Mouse (Mus musculus) limb, embryonic 14.5 days (tissue): Measurements from ENCODE around the gene Zcchc8. TPM values are rescaled to one million over a fixed set of nuclear protein-coding genes. Genes with fewer than 3 reads are reported as not detected.
A peak's percentile ranks its signal among the peaks of the same experiment; 100 is the strongest.

ENCODE experiments used
- ATAC-seq: fragments of 200-750 bp; cut with Nextera tagmentation; 2 replicates; pipeline ENCODE4 v1.8.0; 2017; ENCODE audit warnings: low read depth, moderate number of reproducible peaks, moderate TSS enrichment; ENCODE audit not compliant: low FRiP score
- DNase-seq: peaks from one replicate; pipeline ENCODE4 v3.0.0-alpha.2; 2015; ENCODE audit warnings: low spot score
- H3K27ac ChIP-seq: fragments of 300-500 bp; sonication (generic); replicated peaks from 2 replicates; pipeline ENCODE4 v1.5.1; 2014; ENCODE audit warnings: low read depth, mild to moderate bottlenecking, low read length, moderate library complexity, mixed read lengths
- H3K27me3 ChIP-seq: fragments of 300-500 bp; sonication (generic); 2 replicates; pipeline ENCODE4 v1.6.1; 2014; ENCODE audit warnings: low read length, mixed read lengths; ENCODE audit not compliant: control insufficient read depth, insufficient read depth
- H3K36me3 ChIP-seq: fragments of 300-500 bp; sonication (generic); 2 replicates; pipeline ENCODE4 v1.6.1; 2014; ENCODE audit warnings: mild to moderate bottlenecking, low read length, moderate library complexity, mixed read lengths; ENCODE audit not compliant: control insufficient read depth, insufficient read depth
- H3K4me1 ChIP-seq: fragments of 300-500 bp; sonication (generic); 2 replicates; pipeline ENCODE4 v1.6.1; 2014; ENCODE audit warnings: antibody characterized with exemption, low read length, mixed read lengths; ENCODE audit not compliant: control insufficient read depth, insufficient read depth
- H3K4me2 ChIP-seq: fragments of 300-500 bp; sonication (generic); replicated peaks from 2 replicates; pipeline ENCODE4 v1.6.1; 2014; ENCODE audit warnings: low read depth, mild to moderate bottlenecking, low read length, moderate library complexity; ENCODE audit not compliant: severe bottlenecking
- H3K4me3 ChIP-seq: fragments of 300-500 bp; sonication (generic); replicated peaks from 2 replicates; pipeline ENCODE4 v1.5.1; 2014; ENCODE audit warnings: low read length
- H3K9ac ChIP-seq: fragments of 300-500 bp; sonication (generic); 2 replicates; pipeline ENCODE4 v1.6.1; 2014; ENCODE audit warnings: mild to moderate bottlenecking, low read depth, low read length, moderate library complexity; ENCODE audit not compliant: severe bottlenecking
- H3K9me3 ChIP-seq: fragments of 300-500 bp; sonication (generic); 2 replicates; pipeline ENCODE4 v1.6.1; 2016; ENCODE audit warnings: low read length; ENCODE audit not compliant: control insufficient read depth
- POLR2A ChIP-seq: fragments of 200-500 bp; IDR thresholded peaks from 2 replicates; pipeline ENCODE4 v1.8.0; 2012; ENCODE audit warnings: inconsistent platforms, mild to moderate bottlenecking, moderate library complexity, borderline replicate concordance; ENCODE audit not compliant: insufficient read depth, insufficient read length; ENCODE audit errors: extremely low read depth
- WGBS: fragments of 180-500 bp; shearing (Covaris S2); extraction: QIAGEN DNeasy Blood & Tissue Kit; methylation state at CpG from one replicate; pipeline ENCODE4 v1.1.7; 2014; 5-methylcytosine and 5-hydroxymethylcytosine counted together
- polyA plus RNA-seq, 2 experiments: library from polyadenylated mRNA; depleted of rRNA in 1 of 2; stranded (reverse) in 1 of 2; unstranded in 1 of 2; fragments of >200 nt; fragmentation: Nextera tagmentation in 1 of 2; extraction: Ambion mirVana in 1 of 2; gene quantifications; 2 replicates each; pipeline versions ENCODE4 v1.2.1 to v1.2.3; 2012 to 2014

The Zcchc8 gene
- polyA plus RNA-seq, 2 experiments: 70.9 to 84.5 TPM

- Histone ChIP-seq H3K9ac (no peak overlapping the region), H3K4me3 (no peak overlapping the region), H3K27me3 (no peaks in the 10 kb centered on the region), H3K27ac (no peak overlapping the region), H3K4me2 (no peak overlapping the region), H3K36me3 (no peaks in the 10 kb centered on the region), H3K9me3 (no peaks in the 10 kb centered on the region), H3K4me1 (peaks cover 12% of the 10 kb centered on the region; the same call in 1 of the 2 replicates)
- 29% methylated on average over 3 of the region's 3 CpGs for WGBS
- TF ChIP-seq POLR2A: no peak
- no peak for ATAC-seq
- DNase-seq: no peak
Observed at GRCm38 (mm10) chr5:123675221-123675620, 45.7 kb downstream of the Zcchc8 start.

DNA sequence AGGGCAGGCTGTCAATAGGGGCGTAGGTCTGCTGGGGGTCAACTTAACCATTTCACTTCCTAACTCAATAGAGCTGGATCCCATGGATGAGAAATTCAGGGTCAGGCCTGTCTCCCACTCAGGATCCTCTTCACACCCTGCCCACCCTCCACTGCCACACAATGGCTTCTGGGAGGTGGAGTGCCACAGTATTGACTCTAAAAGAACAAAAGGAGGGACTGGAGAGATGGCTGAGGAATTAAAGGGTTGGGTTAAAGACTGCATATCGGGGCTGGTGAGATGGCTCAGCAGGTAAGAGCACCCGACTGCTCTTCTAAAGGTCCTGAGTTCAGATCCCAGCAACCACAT is 49.5 kb downstream of the Zcchc8 start:
- peaks cover 9% of the 10 kb centered on the region; the same call in 1 of the 2 replicates for H3K4me1 ChIP-seq
- DNase-seq (no peak), ATAC-seq (no peak)
- no peak overlapping the region for H3K27ac ChIP-seq
- no peak overlapping the region for H3K4me2 ChIP-seq
- no peak overlapping the region for H3K4me3 ChIP-seq
- no peaks in the 10 kb centered on the region for H3K9me3 ChIP-seq
- H3K9ac ChIP-seq: no peak overlapping the region
- WGBS: 79% methylated on average over 3 of the region's 3 CpGs
- H3K36me3 ChIP-seq: no peaks in the 10 kb centered on the region
- no peak for TF ChIP-seq POLR2A
- no peaks in the 10 kb centered on the region for H3K27me3 ChIP-seq

- Histone ChIP-seq H3K9ac (no peak overlapping the region), H3K9me3 (no peaks in the 10 kb centered on the region), H3K4me1 (peaks cover 9% of the 10 kb centered on the region; the same call in 1 of the 2 replicates), H3K4me3 (no peak overlapping the region), H3K4me2 (no peak overlapping the region), H3K27me3 (no peaks in the 10 kb centered on the region), H3K27ac (peak overlapping the region; percentile 44), H3K36me3 (no peaks in the 10 kb centered on the region)
- WGBS: 22% methylated on average over 14 of the region's 14 CpGs
- no peak for TF ChIP-seq POLR2A
- ATAC-seq (no peak; the same call in 1 of the 2 replicates), DNase-seq (no peak)
Observed at GRCm38 (mm10) chr5:123670800-123671472, 50.0 kb downstream of the Zcchc8 start.

DNA sequence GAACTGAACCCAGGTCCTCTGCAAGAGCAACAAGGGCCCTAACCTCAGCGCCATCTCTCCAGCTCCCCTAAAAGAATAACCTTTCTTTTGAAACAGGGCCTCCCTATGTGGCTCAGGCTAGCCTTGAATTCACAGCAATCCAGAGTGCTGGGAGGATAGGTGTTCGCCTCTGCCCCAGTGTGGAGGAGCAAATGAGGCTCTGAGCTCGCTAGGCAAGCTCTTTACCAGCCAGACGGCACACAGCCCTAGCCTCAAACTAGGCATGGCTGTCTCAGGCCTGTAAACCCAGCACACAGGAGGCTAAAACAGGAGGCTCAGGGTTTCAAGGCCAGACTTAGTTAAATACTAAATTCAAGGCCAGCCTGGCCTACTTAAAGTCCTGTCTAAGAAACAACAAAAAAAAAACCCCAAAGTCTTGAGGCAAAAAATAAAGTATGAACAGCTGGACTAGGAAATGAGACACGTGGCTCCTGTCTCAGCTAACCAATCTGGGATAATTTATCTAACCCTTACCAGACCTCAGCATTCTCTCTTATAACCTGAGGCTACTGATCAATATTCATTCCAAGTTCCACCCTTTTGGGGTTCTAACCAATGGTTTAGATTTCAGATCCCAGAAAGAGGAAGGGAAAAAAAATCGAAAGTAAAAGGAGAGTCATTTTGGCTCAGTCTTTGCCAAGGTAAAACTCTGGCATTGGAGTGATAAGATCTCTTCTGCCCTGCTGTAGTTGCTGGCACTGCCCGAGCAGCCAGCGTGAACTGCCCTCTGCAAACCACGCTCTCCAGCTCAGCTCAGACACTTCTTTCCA is 50.7 kb downstream of the Zcchc8 start:
- DNase-seq: no peak
- Histone ChIP-seq H3K4me3 (no peak overlapping the region), H3K9me3 (no peaks in the 10 kb centered on the region), H3K4me2 (no peak overlapping the region), H3K27ac (peak overlapping the region; percentile 44), H3K36me3 (no peaks in the 10 kb centered on the region), H3K9ac (no peak overlapping the region), H3K27me3 (no peaks in the 10 kb centered on the region), H3K4me1 (peaks cover 9% of the 10 kb centered on the region; the same call in 1 of the 2 replicates)
- no peak for ATAC-seq
- WGBS: 48% methylated on average over 9 of the region's 9 CpGs
- no peak for TF ChIP-seq POLR2A

GRCm38 (mm10) chr5:123667915-123668314 is 53.0 kb downstream of the Zcchc8 start:
- no peak for TF ChIP-seq POLR2A
- H3K27ac ChIP-seq: no peak overlapping the region
- no peaks in the 10 kb centered on the region for H3K36me3 ChIP-seq
- no peaks in the 10 kb centered on the region for H3K27me3 ChIP-seq
- H3K4me1 ChIP-seq: peaks cover 13% of the 10 kb centered on the region; the same call in 1 of the 2 replicates
- H3K9ac ChIP-seq: no peak overlapping the region
- DNase-seq (no peak), ATAC-seq (no peak)
- no peak overlapping the region for H3K4me2 ChIP-seq
- H3K4me3 ChIP-seq: no peak overlapping the region
- no peaks in the 10 kb centered on the region for H3K9me3 ChIP-seq
- 89% methylated on average over 12 of the region's 12 CpGs for WGBS
